Mouse (Mus musculus) brain, embryonic 14.5 days (tissue): Measurements from ENCODE around the gene Pex6.

Experiments used
- CTCF ChIP-seq: fragments of 200-500 bp; IDR thresholded peaks from 2 replicates; pipeline ENCODE4 v1.5.1; 2012; ENCODE audit warnings: inconsistent platforms, mild to moderate bottlenecking, moderate library complexity, borderline replicate concordance; ENCODE audit not compliant: insufficient read depth, insufficient read length; ENCODE audit errors: extremely low read depth
- POLR2A ChIP-seq: fragments of 200-500 bp; IDR thresholded peaks from 2 replicates; pipeline ENCODE4 v1.6.1; 2012; ENCODE audit warnings: mild to moderate bottlenecking, inconsistent platforms, borderline replicate concordance; ENCODE audit not compliant: poor library complexity, insufficient read depth, insufficient read length, severe bottlenecking; ENCODE audit errors: extremely low read depth

DNA sequence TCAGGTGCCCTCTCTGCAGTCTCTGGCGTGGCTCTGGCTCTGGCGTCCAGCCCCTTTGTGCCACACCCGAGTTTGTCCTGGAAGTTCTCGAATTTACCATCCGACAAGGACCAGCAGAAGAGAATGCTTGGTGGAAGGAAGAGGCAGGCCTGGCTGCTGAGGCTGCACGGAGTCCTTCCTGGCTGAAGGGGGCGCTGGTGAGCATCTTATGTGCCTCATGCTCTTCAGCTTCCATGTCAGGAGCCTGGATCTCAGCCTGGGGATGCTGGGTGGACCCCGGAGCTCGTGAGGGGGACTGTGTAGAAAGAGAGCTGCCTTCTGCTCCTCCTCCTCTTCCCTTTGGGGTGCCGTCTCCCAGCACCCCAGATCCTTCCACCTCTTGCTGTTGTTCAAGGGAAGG lies 24.9 kb downstream of the Pex6 start:
- no peak for TF ChIP-seq POLR2A
- peak; percentile 49 for TF ChIP-seq CTCF
